Mouse (Mus musculus) liver, embryonic 16.5 days (tissue): ENCODE data around the gene Apbb1ip. TPM values are rescaled to one million over a fixed set of nuclear protein-coding genes. Genes with fewer than 3 reads are reported as not detected.
"Not testable (repeated sequence)": the region's sequence is repeated elsewhere in the genome, so short reads cannot be mapped to it uniquely, and the experiment has no call there.

Experiments used
- ATAC-seq: fragments of 200-750 bp; cut with Nextera tagmentation; 2 replicates; pipeline ENCODE4 v1.8.0; 2017; ENCODE audit warnings: low read depth, mild to moderate bottlenecking, moderate number of reproducible peaks, moderate library complexity
- H3K27ac ChIP-seq: fragments of 300-500 bp; sonication (generic); 2 replicates; pipeline ENCODE4 v1.5.1; 2014; ENCODE audit warnings: mild to moderate bottlenecking, low read length
- H3K27me3 ChIP-seq: fragments of 300-500 bp; sonication (generic); 2 replicates; pipeline ENCODE4 v1.6.1; 2014; ENCODE audit warnings: low read depth, low read length, mixed read lengths; ENCODE audit not compliant: control insufficient read depth, insufficient read depth
- H3K36me3 ChIP-seq: fragments of 300-500 bp; sonication (generic); 2 replicates; pipeline ENCODE4 v1.6.1; 2014; ENCODE audit warnings: mild to moderate bottlenecking; ENCODE audit not compliant: control insufficient read depth, insufficient read depth
- H3K4me1 ChIP-seq: fragments of 300-500 bp; sonication (generic); 2 replicates; pipeline ENCODE4 v1.6.1; 2014; ENCODE audit warnings: low read depth, low read length, mixed read lengths; ENCODE audit not compliant: control insufficient read depth
- H3K4me2 ChIP-seq: fragments of 300-500 bp; sonication (generic); 2 replicates; pipeline ENCODE4 v1.6.1; 2014; ENCODE audit warnings: low read depth, low read length, mixed read lengths
- H3K4me3 ChIP-seq: fragments of 300-500 bp; sonication (generic); 2 replicates; pipeline ENCODE4 v1.5.1; 2014; ENCODE audit warnings: low read depth, mild to moderate bottlenecking, low read length
- H3K9ac ChIP-seq: fragments of 300-500 bp; sonication (generic); 2 replicates; pipeline ENCODE4 v1.6.1; 2014; ENCODE audit warnings: low read depth, low read length
- H3K9me3 ChIP-seq: fragments of 300-500 bp; sonication (generic); replicated peaks from 2 replicates; pipeline ENCODE4 v1.6.1; 2016; ENCODE audit warnings: low read length; ENCODE audit not compliant: control insufficient read depth
- WGBS: fragments of 180-500 bp; shearing (Covaris S2); extraction: QIAGEN DNeasy Blood & Tissue Kit; methylation state at CpG from one replicate; pipeline ENCODE4 v1.1.7; 2014; ENCODE audit not compliant: insufficient replicate concordance; 5-methylcytosine and 5-hydroxymethylcytosine counted together
- polyA plus RNA-seq: library from polyadenylated mRNA; unstranded; fragments of >200 nt; fragmentation: Nextera tagmentation; extraction: Ambion mirVana; gene quantifications from 2 replicates; pipeline ENCODE4 v1.2.1, GENCODE M21; 2015

The Apbb1ip gene
- polyA plus RNA-seq, 1 experiment from 2014 or later: 9.4 TPM

- no peaks in the 10 kb centered on the region; the same call in 1 of the 2 replicates for H3K36me3 ChIP-seq
- 47% methylated on average over 2 of the region's 2 CpGs for WGBS
- no peak overlapping the region for H3K27ac ChIP-seq
- no peaks in the 10 kb centered on the region for H3K27me3 ChIP-seq
- no peak overlapping the region for H3K9ac ChIP-seq
- H3K4me1 ChIP-seq: no peaks in the 10 kb centered on the region
- H3K4me2 ChIP-seq: no peak overlapping the region
- no peak overlapping the region for H3K4me3 ChIP-seq
- ATAC-seq: no peak
- no peaks in the 10 kb centered on the region for H3K9me3 ChIP-seq
These were observed 48.4 kb downstream of the Apbb1ip start for GRCm38 (mm10) chr2:22822293-22822692.

- Histone ChIP-seq H3K4me3 (no peak overlapping the region), H3K4me2 (no peak overlapping the region), H3K36me3 (no peaks in the 10 kb centered on the region; the same call in 1 of the 2 replicates), H3K4me1 (no peaks in the 10 kb centered on the region), H3K9me3 (no peaks in the 10 kb centered on the region), H3K27me3 (no peaks in the 10 kb centered on the region), H3K27ac (no peak overlapping the region), H3K9ac (no peak overlapping the region)
- WGBS: 75% methylated on average over 4 of the region's 4 CpGs
- ATAC-seq: no peak
These were observed 71.6 kb downstream of the Apbb1ip start for GRCm38 (mm10) chr2:22845514-22845913.

- no peaks in the 10 kb centered on the region; the same call in 1 of the 2 replicates for H3K36me3 ChIP-seq
- WGBS: 65% methylated on average over 4 of the region's 4 CpGs
- no peak overlapping the region for H3K4me2 ChIP-seq
- no peak overlapping the region for H3K4me3 ChIP-seq
- H3K9ac ChIP-seq: no peak overlapping the region
- H3K27me3 ChIP-seq: no peaks in the 10 kb centered on the region
- no peak overlapping the region for H3K27ac ChIP-seq
- no peaks in the 10 kb centered on the region for H3K9me3 ChIP-seq
- H3K4me1 ChIP-seq: no peaks in the 10 kb centered on the region
- no peak for ATAC-seq
These were observed 78.0 kb downstream of the Apbb1ip start for GRCm38 (mm10) chr2:22851900-22852299.

- no peaks in the 10 kb centered on the region for H3K27me3 ChIP-seq
- no peak overlapping the region for H3K27ac ChIP-seq
- H3K4me3 ChIP-seq: no peak overlapping the region
- no peaks in the 10 kb centered on the region for H3K4me1 ChIP-seq
- ATAC-seq: no peak
- no peak overlapping the region for H3K9ac ChIP-seq
- H3K4me2 ChIP-seq: no peak overlapping the region
- WGBS: 76% methylated on average over 3 of the region's 3 CpGs
- H3K9me3 ChIP-seq: no peaks in the 10 kb centered on the region
- no peaks in the 10 kb centered on the region for H3K36me3 ChIP-seq
These were observed 83.6 kb downstream of the Apbb1ip start for GRCm38 (mm10) chr2:22857501-22857900.

GRCm38 (mm10) chr2:22862194-22862593 lies 88.3 kb downstream of the Apbb1ip start:
- Histone ChIP-seq H3K4me1 (no peaks in the 10 kb centered on the region), H3K36me3 (no peaks in the 10 kb centered on the region), H3K9me3 (no peaks in the 10 kb centered on the region), H3K9ac (no peak overlapping the region), H3K27ac (no peak overlapping the region), H3K4me3 (no peak overlapping the region), H3K4me2 (no peak overlapping the region), H3K27me3 (no peaks in the 10 kb centered on the region)
- ATAC-seq: no peak
- WGBS: 69% methylated on average over 2 of the region's 2 CpGs

- not testable (repeated sequence) for H3K27ac ChIP-seq, H3K9me3 ChIP-seq, H3K4me1 ChIP-seq, H3K27me3 ChIP-seq, H3K9ac ChIP-seq, H3K36me3 ChIP-seq, H3K4me2 ChIP-seq, H3K4me3 ChIP-seq
- WGBS: 3% methylated on average over 6 of the region's 6 CpGs
- ATAC-seq: 0 out of 2 replicates have a peak, but pooled peaks have one; percentile 21
These were observed 90.6 kb downstream of the Apbb1ip start for GRCm38 (mm10) chr2:22864394-22865037.

GRCm38 (mm10) chr2:22865818-22866217 lies 91.9 kb downstream of the Apbb1ip start:
- no peaks in the 10 kb centered on the region for H3K27me3 ChIP-seq
- no peak overlapping the region for H3K4me3 ChIP-seq
- WGBS: 83% methylated on average over 1 of the region's 1 CpGs
- H3K27ac ChIP-seq: no peak overlapping the region
- no peak for ATAC-seq
- H3K36me3 ChIP-seq: no peaks in the 10 kb centered on the region
- no peaks in the 10 kb centered on the region for H3K4me1 ChIP-seq
- H3K9me3 ChIP-seq: no peaks in the 10 kb centered on the region
- H3K4me2 ChIP-seq: no peak overlapping the region
- H3K9ac ChIP-seq: no peak overlapping the region

- Histone ChIP-seq H3K4me3 (no peak overlapping the region), H3K27ac (no peak overlapping the region), H3K4me2 (no peak overlapping the region), H3K4me1 (no peaks in the 10 kb centered on the region), H3K9me3 (no peaks in the 10 kb centered on the region), H3K9ac (no peak overlapping the region), H3K36me3 (no peaks in the 10 kb centered on the region), H3K27me3 (no peaks in the 10 kb centered on the region)
- WGBS: 61% methylated on average over 7 of the region's 7 CpGs
- no peak for ATAC-seq
These were observed 93.1 kb downstream of the Apbb1ip start for GRCm38 (mm10) chr2:22866894-22867424.

- no peak overlapping the region for H3K27ac ChIP-seq
These were observed 99.3 kb downstream of the Apbb1ip start for GRCm38 (mm10) chr2:22873159-22873558.

More at GRCm38 (mm10) chr2:22873159-22873558, 99.3 kb downstream of the Apbb1ip start:
- 69% methylated on average over 1 of the region's 1 CpGs for WGBS
- Histone ChIP-seq H3K4me3 (no peak overlapping the region), H3K9ac (no peak overlapping the region), H3K4me1 (no peaks in the 10 kb centered on the region), H3K27me3 (no peaks in the 10 kb centered on the region), H3K36me3 (no peaks in the 10 kb centered on the region), H3K4me2 (no peak overlapping the region), H3K9me3 (no peaks in the 10 kb centered on the region)
- no peak for ATAC-seq
